Mouse (Mus musculus): ENCODE results near the gene Ndufa3.

The Ndufa3 gene

DNA sequence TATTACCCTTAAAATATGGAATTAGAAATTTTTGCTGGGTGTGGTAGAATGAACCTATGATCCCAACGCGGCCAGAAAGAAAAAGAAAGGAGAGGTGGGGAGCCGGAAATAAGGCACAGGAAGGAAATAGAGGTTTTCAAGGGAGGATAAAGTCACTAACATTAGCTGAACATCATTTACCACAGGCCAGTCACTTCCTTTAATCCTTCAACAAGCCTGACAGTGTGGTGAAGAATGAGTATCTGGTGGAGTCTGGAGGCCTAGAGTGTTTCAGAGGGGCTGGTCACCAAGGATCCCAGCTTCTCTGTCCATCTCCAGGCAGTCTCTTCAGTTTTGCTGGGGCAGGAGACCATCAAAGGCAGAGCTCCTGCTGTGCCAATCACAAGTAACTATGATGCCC, 6.7 kb upstream of the Ndufa3 start:
- DNase-seq (ENCODE audit: low spot score in 2 of 2) = no peak

DNA sequence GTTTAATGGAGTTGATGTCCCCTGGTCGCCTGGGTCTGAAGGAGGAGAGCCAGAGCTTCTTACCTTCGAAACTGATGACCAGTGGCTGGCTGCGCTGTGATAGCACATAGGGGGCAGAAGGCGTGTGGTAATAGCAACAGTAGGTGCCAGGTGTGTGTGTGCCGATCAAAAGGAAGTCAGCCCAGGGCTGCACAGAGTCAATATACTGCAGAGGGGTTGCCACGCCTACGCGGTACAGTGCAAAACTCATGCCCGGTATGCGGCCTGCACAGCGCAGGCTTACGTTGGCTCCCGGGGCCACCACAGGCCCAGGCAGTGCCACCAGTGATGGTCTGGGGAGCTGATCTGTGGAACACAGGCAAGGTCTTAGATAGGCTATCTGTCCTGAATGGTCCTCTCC, 6.2 kb upstream of the Ndufa3 start:
- DNase-seq (ENCODE audit: low spot score in 2 of 2) = no peak

DNA sequence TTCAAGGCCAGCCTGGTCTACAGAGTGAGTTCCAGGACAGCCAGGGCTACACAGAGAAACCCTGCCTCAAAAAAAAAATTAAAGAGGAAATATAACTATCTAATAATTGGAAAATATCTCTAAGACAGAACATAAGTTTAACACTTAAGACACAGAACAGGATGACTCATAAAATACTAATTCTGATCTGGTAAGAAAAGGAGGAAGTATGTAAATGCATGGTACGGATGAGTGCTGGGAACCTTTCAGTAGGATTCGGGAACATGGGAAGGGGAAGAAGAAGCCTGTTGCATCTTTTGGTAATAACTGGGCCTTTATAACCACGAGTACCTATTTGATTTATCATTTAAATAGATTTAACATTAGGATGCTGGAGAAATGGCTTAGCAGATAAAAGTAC, 3.2 kb upstream of the Ndufa3 start:
- no peak for DNase-seq (ENCODE audit: low spot score in 2 of 2)

- DNase-seq (ENCODE audit: low spot score in 2 of 2) = no peak
Observed at GRCm38 (mm10) chr7:3616057-3616388, 1.1 kb upstream of the Ndufa3 start, which contains the start of gene Oscar. TSS of gene Oscar (minus strand) at chr7:3616157.

GRCm38 (mm10) chr7:3616389-3617241, 558 bp upstream of the Ndufa3 start:
- DNase-seq (ENCODE audit: low spot score in 2 of 2) = no peak

DNA sequence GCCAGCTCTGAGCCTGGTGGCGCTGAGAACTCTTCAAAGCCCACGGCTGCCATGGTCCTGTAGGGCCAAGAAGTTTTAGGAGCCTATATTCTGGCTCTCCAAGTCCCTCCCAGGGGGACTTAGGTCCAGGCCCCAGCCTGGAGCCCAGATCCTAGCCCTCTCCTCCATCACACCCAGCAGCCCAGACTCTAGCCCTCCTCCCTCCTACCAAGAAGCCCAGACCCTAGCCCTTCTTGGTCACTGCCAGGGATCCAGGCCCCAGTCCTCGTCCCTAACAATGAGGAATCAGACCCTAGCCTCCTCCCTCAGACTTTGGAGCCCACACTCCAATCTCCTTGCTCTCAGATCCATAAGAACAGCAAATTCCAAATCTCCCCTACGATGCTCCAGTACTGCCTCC, 11.9 kb downstream of the Ndufa3 start:
- peak in 1 of 2 experiments; percentile 13 for DNase-seq (ENCODE audit: low spot score in 2 of 2)

DNA sequence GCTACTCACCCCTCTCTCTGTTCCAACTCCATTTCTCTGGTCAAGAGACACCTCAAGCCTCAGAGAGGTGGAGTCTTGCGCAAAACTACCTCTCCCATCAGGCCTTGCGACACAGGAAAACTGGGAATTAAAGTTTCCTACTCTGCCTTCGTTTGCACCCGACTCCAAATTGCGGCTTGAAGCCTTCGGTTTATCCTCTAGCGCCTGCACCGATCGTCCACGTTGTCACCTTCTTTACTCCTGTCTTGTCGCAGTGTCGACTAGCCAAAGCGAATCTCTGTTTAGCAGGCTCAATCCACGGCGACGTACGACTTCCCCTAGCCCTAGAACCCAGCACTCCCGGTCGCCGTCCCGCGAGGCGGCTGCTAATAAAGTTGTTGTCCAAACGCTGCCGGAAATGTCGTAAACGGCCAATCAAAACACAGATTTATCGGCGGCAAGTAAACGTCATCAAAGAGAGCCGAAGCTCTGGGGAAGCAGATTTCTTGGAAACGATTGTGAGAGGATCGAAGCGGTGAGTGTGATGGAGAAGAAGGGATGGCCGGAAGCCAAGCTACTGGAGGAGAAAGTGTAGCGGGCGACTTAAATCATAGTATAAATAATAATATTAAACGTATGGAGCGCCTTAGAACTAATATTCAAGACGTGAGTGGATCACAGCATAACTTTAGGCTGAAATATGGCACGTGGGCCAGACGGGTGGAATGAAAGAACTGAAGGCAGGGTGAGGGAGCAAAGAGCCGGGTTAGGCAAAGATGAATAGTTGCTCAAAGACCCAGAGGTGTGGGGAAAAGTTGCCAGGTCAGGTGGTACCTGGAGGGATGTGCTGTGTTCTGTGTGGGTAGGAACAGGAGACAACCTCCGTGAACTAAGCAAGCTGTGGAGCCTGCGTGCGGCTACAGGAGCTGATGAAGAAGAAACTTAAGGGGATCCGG, 12.6 kb downstream of the Ndufa3 start, which contains the start of the genes Tfpt and Prpf31:
TSS of gene Tfpt (minus strand) at position 387 of the 935 bp plus-strand sequence.
TSS of gene Prpf31 (plus strand) at position 443 of the 935 bp plus-strand sequence.
- peak; percentile 92 to 96 for DNase-seq (ENCODE audit: low spot score in 2 of 2)

GRCm38 (mm10) chr7:3630478-3630815, 13.3 kb downstream of the Ndufa3 start:
- no peak for DNase-seq (ENCODE audit: low spot score in 2 of 2)

GRCm38 (mm10) chr7:3643412-3643811, 26.2 kb downstream of the Ndufa3 start:
- DNase-seq (ENCODE audit: low spot score in 2 of 2) = no peak

- DNase-seq (ENCODE audit: low spot score in 2 of 2) = no peak
Observed at GRCm38 (mm10) chr7:3643843-3644242, 26.7 kb downstream of the Ndufa3 start.

DNA sequence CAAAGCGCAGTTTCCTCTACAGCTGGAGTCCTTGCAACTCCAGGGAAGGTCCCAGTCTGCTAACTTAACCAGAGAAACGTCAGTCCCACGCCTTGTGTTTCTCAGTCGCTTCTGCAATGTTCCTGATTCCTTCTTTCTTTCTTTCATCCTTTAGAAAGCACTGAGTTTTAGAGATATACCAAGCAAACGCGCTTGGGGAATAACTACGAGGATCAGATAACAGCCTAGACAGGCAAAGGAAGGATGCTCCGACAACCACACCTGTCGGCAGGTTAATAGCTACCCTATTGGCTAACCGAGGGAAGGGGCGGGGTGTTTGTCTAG, 27.1 kb downstream of the Ndufa3 start:
- no peak for DNase-seq (ENCODE audit: low spot score in 2 of 2)

DNA sequence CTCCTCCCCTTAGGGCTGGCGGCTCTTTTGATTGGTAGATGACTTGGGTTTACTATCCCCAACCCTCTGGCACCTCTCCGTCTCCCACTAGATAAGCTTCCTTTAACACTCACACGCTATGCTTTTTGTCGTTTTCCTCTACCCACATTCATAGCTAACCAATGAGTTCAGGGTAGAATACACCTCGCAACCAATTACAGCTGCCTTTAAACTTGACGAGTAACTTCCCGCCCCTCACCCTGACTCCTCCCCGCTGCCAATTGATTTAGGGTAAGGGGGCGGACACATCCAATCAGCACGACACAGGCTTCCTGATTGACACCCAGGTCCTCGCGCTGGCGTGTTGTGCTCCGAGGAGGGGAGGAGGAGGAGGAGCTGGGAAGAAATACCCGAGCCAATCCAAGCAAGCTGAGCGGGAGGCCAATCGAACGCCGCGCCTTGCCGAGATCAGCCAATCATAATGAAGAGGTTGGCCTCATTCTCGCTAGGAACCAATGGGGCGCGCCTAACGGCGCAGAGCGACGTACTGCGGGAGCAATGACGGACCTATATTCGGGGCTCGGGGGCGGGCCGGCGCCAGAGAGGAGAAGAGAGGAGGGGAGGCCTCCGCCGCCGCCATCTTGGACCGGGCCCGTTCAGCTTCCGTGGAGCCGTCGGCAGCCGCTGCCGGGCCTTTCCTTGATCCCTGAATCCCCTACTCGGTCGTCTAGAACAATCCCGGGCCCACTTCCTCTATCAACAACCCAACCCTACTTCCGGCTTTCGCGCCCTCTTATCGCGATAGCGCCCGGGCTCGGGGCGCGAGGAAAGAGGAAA, 27.7 kb downstream of the Ndufa3 start, which contains the start of gene Cnot3:
TSS of gene Cnot3 (plus strand) at position 597 of the 816 bp plus-strand sequence.
- peak; percentile 100 for DNase-seq (ENCODE audit: low spot score in 2 of 2)

- DNase-seq (ENCODE audit: low spot score in 2 of 2) = peak in 1 of 2 experiments; percentile 12
Observed at GRCm38 (mm10) chr7:3645488-3646025, 28.4 kb downstream of the Ndufa3 start.

GRCm38 (mm10) chr7:3646188-3646587, 29.0 kb downstream of the Ndufa3 start:
- DNase-seq (ENCODE audit: low spot score in 2 of 2) = no peak

DNA sequence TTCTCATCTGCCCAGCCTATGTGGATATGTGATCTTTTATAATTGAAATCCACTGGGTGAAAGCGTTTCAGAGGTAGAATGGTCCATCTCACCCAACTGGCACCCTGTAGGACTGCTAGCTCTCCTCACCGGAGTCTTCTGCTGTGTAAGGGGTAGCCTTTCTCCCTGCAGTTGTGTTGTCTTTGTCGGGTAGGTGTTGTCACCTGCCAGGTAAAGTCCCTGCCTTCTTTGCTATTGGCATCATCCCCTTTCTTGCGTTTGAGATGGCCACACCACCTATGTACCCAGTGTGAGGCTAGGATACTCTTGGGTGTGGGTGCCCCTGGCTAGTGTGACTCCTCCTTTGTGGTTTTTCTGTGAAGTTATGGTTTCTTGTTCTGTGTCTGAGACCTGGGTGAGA, 29.5 kb downstream of the Ndufa3 start:
- DNase-seq (ENCODE audit: low spot score in 2 of 2) = no peak

DNA sequence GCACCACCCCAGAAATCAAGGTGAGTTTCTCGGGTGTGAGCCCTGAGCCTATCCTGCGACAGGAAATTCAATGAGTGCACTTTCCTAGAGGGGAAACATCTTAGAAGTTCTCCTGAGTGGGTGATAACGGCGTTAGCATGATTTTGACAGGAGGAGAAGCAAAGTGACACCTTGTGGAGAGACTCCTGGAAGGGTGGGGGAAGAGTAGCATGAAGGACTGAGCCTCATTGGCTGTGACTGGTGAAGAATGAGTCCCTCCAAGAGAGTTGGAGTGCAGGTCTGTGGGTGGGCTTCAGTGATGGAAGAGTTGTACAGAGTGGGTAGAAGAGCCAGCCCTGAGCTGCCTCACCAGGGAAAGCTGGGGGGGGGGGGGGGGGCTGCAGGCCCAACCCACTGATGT, 39.8 kb downstream of the Ndufa3 start:
- no peak for DNase-seq (ENCODE audit: low spot score in 2 of 2)

- no peak for DNase-seq (ENCODE audit: low spot score in 2 of 2)
Observed at GRCm38 (mm10) chr7:3658578-3658977, 41.4 kb downstream of the Ndufa3 start.

DNA sequence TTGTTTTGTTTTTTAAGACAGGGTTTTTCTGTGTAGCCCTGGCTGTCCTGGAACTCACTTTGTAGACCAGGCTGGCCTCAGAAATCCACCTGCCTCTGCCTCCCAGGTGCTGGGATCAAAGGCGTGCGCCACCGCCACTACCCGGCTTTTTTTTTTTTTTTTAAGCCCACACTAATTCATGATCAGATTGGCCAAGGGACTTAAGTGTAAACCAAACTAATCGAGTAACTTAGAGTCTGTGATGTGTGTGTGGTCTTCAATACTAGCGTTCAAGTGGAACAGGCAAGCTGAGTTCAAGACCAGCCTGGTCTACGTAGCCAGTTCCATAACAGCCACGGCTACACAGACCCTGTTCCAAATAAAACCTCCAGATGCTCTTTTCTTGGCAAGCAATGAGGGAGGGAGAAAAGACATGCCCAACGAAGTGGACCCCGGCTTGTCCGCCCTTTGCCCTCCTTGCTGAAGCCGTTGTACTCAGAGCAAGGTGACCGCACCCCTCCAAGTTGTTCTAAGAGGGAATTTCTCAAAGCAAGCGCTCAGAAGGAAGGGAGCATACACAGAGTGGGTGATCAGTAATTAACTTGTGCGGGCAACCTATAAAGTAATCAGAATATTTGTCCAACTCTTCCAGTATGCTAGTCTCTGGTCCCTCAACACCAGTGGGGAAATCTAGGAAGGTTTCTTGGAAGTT, 47.5 kb downstream of the Ndufa3 start:
- peak in 1 of 2 experiments; percentile 30 for DNase-seq (ENCODE audit: low spot score in 2 of 2)

DNA sequence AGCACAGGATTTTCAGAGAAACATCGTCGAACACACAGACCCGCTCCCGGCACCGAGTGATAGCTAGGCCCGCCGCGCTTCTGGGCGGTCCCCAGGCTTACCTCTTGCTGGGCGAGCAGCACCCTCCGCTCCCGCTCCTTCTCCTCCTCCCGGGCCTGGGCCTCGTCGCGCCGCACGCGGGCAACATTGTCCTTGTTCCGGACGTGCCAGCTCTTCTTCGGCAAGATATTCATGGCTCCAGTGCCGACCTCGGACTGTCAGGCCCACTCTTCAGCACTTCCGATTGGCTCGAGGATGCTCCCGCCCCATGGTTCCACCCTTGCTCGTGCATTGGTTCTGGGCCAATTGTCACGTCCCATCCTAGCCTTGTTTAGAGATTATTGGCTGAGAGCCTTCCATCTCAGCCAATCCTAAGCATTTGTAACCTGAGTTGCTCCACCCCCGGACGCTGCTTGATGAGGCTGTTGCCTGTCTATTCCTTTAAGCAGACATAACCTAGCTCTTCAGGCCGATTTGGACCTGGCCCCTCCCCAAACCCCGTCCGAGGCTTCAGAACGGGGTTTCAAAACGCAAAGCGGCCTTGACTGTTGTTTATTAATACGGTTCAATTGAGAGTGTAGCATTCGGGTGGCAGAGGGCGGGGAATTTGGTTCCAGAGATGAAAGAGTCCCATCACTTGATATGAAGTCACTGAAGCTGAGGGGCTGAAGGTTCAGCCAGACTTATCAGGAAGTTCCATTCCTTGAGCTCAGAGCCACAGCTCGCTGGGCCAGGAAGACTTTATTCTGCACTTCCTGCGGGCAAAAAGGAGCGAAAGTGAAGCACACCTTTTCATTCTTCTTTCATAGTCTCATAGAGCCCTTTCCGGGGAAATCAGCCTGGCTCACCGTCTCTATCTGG, 48.3 kb downstream of the Ndufa3 start, which contains the start of gene Leng1:
TSS of gene Leng1 (minus strand) at position 626 of the 900 bp plus-strand sequence.
- peak; percentile 99 for DNase-seq (ENCODE audit: low spot score in 2 of 2)

- DNase-seq (ENCODE audit: low spot score in 2 of 2) = no peak
Observed at GRCm38 (mm10) chr7:3666921-3667391, 49.8 kb downstream of the Ndufa3 start.

Data from heart, adult 9 months (tissue).